Mouse (Mus musculus) brain, embryonic 18.5 days (tissue): ENCODE measurements around the gene Cdr2l.
A peak's percentile ranks its signal among the peaks of the same experiment; 100 is the strongest.
"Not testable (repeated sequence)": the region's sequence is repeated elsewhere in the genome, so short reads cannot be mapped to it uniquely, and the experiment has no call there.

Experiments
- DNase-seq: peaks from one replicate; pipeline ENCODE4 v3.0.0-alpha.2; 2012; ENCODE audit warnings: low read depth, low spot score

Cdr2l gene

DNA sequence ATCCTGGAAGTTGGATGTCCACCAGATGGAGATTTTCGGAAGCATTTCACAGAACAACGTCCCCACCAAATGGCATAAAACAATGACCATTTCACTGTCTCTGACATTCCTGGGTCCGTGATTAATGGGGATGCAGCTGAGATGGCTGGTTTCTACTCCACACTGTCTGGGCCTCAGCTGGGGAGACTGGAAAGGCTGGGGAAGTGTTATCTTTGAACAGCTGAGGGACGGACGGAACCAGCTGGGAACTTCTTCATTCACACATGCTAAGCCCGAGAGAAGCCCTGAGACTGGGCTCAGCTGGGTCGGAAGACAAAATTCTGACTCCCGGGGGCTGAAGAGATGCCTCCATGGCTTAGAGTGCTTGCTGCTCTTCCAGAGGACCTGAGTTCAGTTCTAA, 10.4 kb upstream of the Cdr2l start:
- no peak for DNase-seq

DNA sequence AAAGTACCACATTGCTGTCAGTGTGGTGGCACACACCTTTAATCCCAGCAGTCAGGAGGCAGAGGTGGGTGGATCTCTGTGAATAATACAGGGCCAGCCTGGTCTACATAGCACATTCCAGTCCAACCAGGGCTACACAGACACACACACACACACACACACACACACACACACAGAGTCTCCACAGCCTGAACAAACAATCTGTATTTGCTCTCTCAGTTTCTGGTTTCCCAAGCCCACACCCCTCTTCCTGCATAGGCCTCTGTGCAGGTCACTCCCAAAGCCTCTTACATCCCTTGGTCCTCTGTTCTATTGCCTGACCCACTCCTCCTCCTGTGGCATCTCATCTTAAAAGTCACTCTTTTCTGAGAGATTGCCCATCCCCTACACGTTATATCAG, 9.7 kb upstream of the Cdr2l start:
- DNase-seq = no peak

DNA sequence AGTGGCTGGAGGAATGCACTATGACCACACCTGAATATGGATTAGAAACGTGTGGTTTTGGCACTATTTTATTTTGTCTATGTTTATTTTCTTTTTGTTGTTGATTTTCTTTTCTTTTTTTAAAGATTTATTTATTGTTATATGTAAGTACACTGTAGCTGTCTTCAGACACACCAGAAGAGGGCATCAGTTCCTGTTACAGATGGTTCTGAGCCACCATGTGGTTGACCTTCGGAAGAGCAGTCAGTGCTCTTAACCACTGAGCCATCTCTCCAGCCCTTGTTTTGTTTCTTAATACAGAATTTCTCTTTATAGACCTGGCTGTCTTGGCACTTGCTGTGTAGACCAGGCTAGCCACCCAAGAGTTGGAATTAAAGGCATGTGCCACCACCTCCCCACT, 9.0 kb upstream of the Cdr2l start:
- no peak for DNase-seq

DNA sequence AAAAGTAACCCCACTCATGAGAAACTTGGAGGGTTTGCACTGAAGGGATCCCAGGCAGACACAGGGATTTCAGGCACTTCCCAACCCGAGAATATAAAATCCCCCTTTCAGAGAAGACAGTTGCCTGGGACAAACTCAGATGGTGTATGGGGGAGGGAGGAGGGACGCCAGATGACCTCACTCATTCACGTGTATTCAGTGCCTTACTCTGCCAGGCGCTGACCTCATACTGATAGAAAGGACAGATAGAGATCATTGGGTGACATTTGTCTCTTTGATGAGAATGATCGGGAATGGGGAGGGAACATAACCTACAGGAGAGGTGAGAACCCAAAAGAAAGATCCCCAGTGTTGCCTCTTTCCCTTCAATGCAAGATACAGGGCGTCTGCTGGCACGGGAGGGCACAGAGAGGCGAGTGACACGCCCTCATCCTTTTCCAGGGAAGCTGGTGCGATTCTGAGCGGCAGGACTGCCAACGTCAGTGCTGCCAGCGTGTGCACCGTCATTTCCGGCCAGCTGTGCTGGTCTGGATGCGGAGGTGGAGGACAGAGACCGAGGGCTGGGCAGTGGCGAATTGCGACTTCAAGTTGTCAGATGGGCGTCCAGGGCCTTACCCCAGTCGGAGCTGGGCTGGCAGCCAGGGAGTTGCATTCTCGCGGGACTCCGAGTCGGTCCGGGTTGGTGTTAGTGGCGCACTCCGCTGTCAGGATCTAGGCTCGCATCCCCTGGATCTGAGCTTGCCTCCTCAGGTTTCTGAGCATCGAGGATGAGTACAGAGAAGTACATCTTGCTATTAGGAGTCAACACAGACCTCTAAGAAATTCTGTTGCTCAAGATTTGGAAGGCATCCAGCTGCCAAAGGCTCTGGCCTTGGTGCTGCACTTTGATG, 7.7 kb upstream of the Cdr2l start:
- DNase-seq = no peak

DNA sequence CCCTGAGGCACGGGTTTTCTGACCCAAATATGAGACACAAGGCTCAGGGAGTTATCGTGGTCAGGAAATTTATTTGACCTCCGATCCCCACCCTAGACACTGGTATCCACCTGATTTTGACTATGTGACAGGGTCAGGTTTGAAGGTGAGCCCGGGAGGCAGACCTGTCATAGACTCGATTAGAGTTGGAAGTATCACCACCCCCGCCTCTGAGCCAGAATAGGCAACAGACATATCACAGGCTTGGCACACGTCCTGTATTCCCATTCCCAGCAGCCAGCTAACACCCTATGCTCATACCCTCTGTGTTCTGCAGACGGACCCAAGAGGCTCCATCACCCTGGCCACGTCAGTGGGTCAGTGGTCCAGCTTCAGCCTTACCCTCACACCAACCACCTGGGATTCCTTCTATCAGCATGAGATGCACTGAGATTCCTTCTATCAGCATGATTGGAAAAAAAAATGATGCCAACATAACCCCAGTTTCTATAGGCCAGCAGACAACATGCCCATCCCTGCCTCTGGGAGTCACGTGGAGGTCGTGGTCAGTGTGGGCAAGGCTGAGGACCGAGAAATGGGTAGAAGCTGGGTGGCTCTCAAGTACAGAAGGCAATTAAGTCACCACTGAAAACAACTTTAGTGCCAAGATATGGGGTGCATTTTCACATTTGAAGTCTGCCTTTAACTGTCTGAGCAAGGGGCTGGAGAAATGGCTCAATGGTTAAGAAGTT, 6.9 kb upstream of the Cdr2l start:
- no peak for DNase-seq

DNA sequence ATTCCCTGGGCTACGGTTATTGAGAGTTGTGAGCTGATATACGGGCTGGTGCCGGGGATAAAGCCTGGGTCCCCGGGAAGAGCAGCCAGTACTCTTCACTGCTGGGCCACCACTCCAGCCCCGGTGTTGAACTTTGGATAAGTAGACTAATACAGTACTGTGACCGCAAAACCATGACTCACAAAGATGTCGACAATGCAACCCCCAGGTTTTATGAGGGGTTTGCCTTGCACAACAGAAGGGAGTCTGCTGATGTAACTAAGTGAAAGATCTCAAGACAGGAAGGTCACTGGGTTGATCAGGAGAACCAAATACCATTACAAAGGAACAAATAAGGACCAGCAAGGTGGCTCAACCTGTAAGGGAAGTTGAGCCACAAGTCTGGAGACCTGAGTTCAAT, 5.0 kb upstream of the Cdr2l start:
- DNase-seq = no peak

DNA sequence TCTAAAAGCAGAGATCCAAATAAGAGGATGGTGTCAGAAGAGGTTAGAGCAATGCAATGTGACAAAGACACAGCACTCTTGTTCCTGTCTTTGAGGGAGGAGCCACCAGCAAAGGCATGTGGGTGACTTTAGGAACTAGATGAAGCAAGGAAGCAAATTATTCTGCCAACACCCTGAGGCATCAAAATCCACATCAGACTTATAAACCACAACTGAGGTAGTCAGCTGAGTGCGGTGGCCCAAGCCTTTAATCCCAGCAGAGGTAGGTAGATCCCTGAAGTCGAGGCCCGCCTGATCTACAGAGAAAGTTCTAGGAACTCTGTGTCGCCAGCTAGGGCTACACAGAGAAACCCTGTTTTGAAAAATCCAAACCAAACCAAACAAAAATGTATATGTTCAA, 4.5 kb upstream of the Cdr2l start:
- DNase-seq = no peak

DNA sequence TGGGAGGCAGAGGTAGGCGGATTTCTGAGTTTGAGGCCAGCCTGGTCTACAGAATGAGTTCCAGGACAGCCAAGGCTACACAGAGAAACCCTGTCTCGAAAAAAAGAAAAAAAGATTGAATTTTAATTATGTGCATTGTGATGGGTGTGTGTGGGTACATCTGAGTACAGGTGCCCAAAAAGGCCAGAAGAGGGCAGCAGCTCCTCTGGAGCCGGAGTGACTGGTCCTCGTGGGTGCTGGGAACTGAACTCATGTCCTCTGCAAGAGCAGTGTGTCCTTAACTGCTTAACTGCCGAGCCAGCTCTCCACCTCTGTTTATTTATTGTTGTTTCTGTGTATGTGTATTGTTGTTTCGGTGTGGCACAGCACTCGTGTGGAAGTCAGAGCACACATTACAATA, 3.9 kb upstream of the Cdr2l start:
- no peak for DNase-seq

DNA sequence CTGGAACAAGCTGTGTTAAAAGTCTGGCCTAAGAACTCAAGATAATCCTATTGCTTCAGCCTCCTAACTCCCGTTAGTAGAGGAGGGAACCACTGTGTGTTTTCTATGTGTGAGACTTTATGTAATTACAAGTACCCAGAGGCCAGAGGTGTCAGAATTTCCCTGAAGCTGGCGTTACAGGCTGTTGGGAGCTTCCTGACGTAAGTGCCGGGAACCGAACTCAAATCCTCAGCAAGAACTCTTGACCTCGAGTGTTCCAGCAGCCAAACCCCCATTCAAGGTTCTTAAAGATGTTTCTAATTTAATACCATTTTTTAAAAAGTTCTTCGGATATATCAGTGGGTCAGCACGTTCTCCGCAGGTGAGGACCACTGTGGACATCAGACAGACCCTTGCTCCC, 440 bp upstream of the Cdr2l start:
- DNase-seq = no peak

DNA sequence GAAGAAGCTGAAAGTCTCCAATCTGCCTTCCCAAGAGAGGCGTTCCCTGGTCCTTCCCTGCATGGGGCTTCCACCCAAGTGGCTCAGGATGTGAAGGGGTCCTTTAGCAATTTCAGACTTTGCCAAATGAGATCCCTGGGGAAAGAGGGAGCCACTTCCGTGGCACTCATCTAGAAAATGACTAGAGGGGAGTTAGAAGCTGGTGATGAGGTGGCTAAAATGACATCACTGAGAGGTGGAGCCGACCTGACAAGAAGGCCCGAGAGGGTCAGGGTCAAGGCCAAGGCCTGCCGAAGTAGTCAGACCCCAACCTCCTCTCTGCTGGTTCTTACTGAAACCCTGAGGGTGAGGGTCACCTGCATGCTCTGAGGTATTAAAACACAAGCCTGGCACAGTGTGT, 1.2 kb downstream of the Cdr2l start:
- DNase-seq = no peak

DNA sequence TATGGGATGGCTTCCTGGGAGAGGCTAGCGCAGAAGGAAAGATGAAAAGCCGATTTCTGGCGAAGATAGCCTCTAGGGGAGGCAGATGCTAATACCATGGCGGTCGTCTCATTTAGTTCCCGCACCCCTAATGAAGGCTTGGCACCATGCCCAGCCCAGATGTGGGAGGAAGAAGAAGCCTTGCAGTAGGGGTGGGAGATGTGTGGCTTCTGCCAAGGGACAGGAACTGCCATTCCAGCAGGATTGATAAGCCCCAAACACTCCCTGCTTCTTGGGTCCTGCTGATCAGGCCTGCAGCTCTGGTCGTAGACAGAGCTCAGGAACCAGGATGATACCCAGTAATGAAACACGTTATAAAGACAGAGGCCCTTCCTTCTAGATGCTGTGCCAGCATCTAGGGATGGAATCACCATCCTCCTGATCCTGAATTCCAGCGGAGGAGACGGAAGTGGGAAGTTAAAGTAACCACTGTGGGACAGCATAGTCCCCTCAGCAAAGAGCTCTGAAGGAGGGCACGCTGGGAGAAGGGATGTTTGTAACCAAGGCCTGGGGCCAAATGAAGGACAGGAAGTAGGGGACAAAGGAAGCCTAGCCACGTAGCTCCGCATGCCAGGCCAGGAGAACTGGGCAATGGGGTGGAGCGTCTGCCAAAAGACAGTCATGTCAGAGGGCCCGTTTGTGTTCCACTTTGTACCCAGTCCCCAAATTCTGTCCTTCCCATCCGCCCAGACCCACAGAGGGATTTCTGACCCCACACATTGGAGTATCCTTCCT, 2.2 kb downstream of the Cdr2l start:
- no peak for DNase-seq

DNA sequence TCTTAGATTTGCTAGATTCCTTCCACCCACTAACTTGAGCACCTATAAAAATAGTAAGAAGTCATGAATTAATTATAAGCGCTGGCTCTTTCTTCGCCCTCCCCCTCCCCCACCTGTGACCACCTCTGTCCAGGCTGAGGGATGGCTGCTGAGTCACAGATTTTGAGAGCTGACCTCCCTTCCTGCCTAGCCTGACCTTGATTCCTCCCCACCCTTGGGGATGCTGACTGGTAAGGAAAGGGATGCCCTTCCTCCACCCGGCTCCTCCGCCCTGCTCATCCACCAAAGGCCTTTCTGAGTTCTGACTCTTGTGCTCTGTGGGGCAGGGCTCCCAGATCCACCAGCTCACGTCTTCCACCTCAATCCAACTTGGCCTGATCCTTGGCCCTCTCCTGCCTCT, 2.9 kb downstream of the Cdr2l start:
- DNase-seq = no peak

DNA sequence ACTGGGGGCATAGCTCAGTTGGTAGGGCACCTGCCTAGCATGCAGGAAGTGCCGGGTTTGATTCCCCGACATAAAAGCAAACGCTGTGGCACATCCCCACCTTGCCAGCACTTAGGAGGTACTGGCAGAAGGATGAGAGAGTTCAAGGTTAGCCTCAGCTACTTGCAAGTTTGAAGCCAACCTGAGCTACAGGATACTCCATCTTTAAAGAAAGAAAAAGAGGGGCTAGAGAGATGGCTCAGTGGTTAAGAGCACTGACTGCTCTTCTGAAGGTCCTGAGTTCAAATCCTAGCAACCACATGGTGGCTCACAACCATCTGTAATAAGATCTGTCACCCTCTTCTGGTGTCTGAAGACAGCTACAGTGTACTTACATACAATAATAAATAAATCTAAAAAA, 5.1 kb downstream of the Cdr2l start:
- DNase-seq = not testable (repeated sequence)

DNA sequence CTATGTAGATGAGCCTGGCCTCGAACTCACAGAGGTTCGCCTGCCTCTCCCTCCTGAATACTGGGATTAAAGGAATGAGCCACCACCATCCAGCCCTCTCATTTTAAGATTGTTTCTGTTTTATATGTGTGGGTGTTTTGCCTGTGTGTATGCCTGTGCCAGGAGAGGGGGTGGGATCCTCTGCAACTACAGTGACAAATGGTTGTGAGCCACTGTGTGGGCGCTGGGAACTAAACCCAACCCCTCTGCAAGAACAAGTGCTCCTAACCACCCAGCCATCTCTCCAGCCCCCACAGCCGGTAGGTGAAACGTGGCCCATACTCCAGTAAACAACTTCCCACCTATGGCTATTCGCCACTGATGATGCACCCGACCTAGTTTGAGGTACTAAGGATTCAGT, 9.6 kb downstream of the Cdr2l start:
- DNase-seq = no peak

DNA sequence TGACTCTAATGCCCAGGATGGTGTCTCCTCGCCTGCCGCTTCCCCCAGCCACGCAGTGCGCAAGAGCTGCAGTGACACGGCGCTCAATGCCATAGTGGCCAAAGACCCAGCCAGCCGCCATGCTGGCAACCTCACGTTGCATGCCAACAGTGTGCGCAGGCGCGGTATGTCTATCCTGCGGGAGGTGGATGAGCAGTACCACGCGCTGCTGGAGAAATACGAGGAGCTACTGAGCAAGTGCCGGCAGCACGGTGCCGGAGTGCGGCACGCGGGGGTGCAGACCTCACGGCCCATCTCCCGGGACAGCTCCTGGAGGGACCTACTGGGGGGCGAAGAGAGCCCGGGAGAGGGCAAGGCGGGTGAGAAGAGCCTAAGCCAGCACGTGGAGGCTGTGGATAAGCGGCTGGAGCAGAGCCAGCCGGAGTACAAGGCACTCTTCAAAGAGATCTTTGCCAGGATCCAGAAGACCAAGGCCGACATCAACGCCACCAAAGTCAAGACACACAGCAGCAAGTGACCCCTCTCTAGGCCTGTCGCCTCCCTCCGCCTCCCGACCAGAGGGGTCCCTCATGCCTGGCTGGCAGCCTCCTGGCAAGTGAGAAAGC, 12.1 kb downstream of the Cdr2l start:
- no peak for DNase-seq

DNA sequence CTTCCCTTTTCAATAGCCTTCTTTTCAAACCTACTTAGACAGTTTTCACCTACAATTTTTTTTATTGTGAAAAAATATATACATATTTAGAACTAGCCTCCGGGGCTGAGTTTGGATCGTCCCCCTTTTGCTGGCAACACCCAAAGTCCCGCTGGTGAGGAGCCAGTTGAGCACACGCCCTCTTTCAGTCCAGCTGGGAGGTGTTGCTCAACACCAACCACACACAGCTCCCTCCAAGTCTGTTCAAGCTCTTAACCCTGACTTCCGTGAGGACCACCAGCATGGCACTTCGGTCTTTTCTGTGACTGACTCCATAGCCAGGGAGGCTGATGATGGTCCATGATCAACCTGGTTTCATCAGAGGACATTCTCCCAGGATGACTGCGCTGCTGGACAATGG, 16.4 kb downstream of the Cdr2l start:
- DNase-seq = no peak

DNA sequence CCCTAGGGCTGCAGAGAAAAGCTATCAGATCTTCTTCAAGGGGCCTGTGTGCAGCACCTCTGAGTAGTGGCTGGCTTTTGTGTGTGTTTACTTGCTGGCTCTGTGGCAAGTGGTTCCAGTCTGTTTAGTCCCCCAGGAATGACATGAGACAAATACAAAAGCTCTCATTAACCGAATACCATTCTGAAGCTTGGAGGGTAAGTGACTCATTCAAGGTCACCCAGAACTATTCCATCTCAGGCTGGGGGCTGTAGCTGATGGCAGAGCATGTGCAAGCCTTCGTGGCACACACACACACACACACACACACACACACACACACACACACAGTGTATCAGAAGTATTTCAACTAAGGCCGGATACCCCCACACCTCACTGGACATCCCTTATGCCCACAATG, 18.4 kb downstream of the Cdr2l start:
- DNase-seq = no peak

DNA sequence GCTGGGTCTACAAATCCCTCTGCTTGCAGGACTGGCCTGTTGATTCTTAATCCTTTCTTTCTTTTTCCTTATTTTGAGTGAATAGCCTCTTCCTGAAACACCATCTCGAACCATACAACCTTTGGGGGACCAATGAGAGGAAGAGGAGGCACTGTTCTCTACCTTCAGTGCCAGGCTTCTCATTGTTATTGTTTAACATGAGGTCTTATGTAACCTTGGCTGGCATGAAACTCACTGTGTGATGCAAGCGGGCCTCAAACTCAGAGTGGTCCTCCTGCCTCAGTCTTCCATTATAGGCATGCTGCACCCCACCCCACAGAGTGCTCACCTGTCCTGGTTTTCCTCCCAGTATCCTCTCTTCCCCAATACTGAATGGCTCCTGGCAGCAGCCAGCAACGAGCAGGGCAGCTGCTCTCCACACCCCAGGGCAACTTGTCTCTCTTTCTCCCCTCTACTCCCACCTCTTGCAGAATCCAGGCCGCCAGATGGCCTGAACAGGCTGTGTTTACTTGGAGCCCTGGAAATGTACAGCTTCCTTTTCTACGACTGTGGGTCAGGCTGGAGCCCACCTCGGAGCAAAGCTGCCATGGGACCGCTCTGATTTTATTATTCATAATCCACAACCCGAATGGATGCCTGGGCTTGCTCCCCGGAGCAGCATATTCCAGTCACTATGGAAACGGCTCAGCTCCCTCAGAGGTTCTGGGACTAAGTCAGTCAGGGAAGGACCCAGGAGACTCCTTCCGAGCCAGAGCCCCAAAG, 19.1 kb downstream of the Cdr2l start:
- DNase-seq = no peak

DNA sequence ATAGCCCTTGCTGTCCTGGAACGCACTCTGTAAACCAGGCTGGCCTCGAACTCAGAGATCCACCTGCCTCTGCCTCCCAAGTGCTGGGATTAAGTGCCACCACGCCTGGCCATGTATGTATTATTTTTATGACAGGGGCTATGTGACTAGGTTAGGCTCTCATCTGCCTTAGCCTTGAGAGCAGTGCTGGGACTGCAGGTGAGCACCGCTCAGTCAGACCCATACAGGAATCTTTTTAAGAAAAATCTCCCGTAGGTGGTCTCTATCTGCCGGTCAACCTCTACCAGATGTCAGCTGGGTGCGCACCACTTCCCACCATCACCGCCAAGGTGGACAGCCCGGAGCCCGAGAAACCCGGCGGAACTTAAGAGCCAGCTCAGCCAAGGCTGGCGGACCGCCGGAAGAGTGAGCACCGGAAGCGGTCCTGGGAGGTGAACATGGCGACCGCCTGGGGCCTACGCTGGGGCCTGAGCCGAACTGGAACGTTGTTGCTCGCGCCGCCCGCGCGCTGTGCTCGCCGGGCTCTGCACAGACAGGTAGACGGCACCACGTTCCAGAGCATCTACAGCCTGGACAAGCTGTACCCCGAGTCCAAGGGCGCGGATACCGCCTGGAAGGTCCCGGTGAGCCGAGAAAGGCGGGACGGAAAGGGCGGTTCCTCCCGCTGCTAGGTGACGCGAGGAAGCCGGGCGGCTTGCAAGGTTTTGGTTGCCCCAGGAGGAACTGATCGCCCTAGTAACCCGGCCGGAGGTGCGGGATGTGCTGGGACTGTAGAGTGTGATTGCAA, 21.8 kb downstream of the Cdr2l start, which contains the start of gene Mrpl58:
TSS of gene Mrpl58 (plus strand) at position 415 of the 787 bp plus-strand sequence.
- peak; percentile 66 for DNase-seq

DNA sequence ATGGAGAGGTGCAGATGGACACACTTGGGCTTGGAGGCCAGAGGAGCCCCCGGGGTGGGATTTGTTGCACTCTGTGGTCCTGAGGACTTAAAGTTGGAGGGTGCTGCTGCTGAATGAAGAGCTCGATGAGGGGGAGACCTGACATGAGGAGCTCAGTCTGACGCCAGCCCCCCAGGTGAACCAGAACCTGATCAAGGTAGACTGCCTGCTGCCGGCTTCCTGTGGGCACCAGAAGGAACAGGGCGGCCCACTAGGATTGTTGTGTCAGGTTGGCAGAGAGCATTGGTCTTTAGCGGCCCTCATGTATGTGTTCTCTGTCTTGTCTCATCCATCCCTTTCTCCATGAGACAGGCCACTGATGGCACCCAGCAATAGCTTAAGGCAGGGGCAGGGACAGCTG, 24.0 kb downstream of the Cdr2l start:
- DNase-seq = no peak
